Mouse (Mus musculus) brain, embryonic 18.5 days (tissue): ENCODE measurements around the gene Tango6.
A peak's percentile ranks its signal among the peaks of the same experiment; 100 is the strongest.
"Not testable (repeated sequence)": the region's sequence is repeated elsewhere in the genome, so short reads cannot be mapped to it uniquely, and the experiment has no call there.

ENCODE experiments used
- DNase-seq: peaks from one replicate; pipeline ENCODE4 v3.0.0-alpha.2; 2012; ENCODE audit warnings: low read depth, low spot score

Tango6 gene

GRCm38 (mm10) chr8:106872454-106873034, 189.7 kb downstream of the Tango6 start:
- no peak for DNase-seq

- no peak for DNase-seq
Observed at GRCm38 (mm10) chr8:106880121-106880707, 197.3 kb downstream of the Tango6 start.

- DNase-seq: not testable (repeated sequence)
Observed at GRCm38 (mm10) chr8:106884094-106884493, 201.2 kb downstream of the Tango6 start.

- DNase-seq: not testable (repeated sequence)
Observed at GRCm38 (mm10) chr8:106884826-106885400, 202.0 kb downstream of the Tango6 start.

GRCm38 (mm10) chr8:106887336-106888189, 204.7 kb downstream of the Tango6 start:
- DNase-seq: no peak

- DNase-seq: no peak
Observed at GRCm38 (mm10) chr8:106888803-106889202, 205.9 kb downstream of the Tango6 start.

- no peak for DNase-seq
Observed at GRCm38 (mm10) chr8:106892210-106892805, 209.4 kb downstream of the Tango6 start.

- DNase-seq: no peak
Observed at GRCm38 (mm10) chr8:106892806-106893451, 210.1 kb downstream of the Tango6 start.

- peak; percentile 64 for DNase-seq
Observed at GRCm38 (mm10) chr8:106893481-106894156, 210.8 kb downstream of the Tango6 start, which contains the start of gene Utp4. Gene Utp4 (plus strand): TSS chr8:106893636.

- no peak for DNase-seq
Observed at GRCm38 (mm10) chr8:106899473-106899872, 216.6 kb downstream of the Tango6 start.
